Mouse (Mus musculus) hindbrain, embryonic 15.5 days (tissue): Measurements from ENCODE around the gene Ptprn2. TPM values are rescaled to one million over a fixed set of nuclear protein-coding genes. Genes with fewer than 3 reads are reported as not detected.

ENCODE experiments used
- ATAC-seq: fragments of 200-750 bp; cut with Nextera tagmentation; 2 replicates; pipeline ENCODE4 v1.8.0; 2017; ENCODE audit warnings: low read depth, moderate number of reproducible peaks, moderate TSS enrichment; ENCODE audit not compliant: low FRiP score
- H3K27ac ChIP-seq: fragments of 300-500 bp; sonication (generic); replicated peaks from 2 replicates; pipeline ENCODE4 v1.5.1; 2015; ENCODE audit warnings: mild to moderate bottlenecking, inconsistent platforms
- H3K27me3 ChIP-seq: fragments of 300-500 bp; sonication (generic); 2 replicates; pipeline ENCODE4 v1.6.1; 2015; ENCODE audit warnings: control low read depth, inconsistent platforms
- H3K36me3 ChIP-seq: fragments of 300-500 bp; sonication (generic); 2 replicates; pipeline ENCODE4 v1.6.1; 2015; ENCODE audit warnings: control low read depth, inconsistent platforms
- H3K4me1 ChIP-seq: fragments of 300-500 bp; sonication (generic); replicated peaks from 2 replicates; pipeline ENCODE4 v1.6.1; 2015; ENCODE audit warnings: control low read depth, inconsistent platforms
- H3K4me2 ChIP-seq: fragments of 300-500 bp; sonication (generic); 2 replicates; pipeline ENCODE4 v1.6.1; 2015; ENCODE audit warnings: moderate library complexity, mild to moderate bottlenecking, inconsistent platforms
- H3K4me3 ChIP-seq: fragments of 300-500 bp; sonication (generic); 2 replicates; pipeline ENCODE4 v1.5.1; 2015; ENCODE audit warnings: mild to moderate bottlenecking, inconsistent platforms
- H3K9ac ChIP-seq: fragments of 300-500 bp; sonication (generic); 2 replicates; pipeline ENCODE4 v1.6.1; 2015; ENCODE audit warnings: inconsistent platforms
- H3K9me3 ChIP-seq: fragments of 300-500 bp; sonication (generic); 2 replicates; pipeline ENCODE4 v1.6.1; 2016; ENCODE audit warnings: control low read depth, inconsistent platforms
- WGBS: fragments of 180-500 bp; shearing (Covaris S2); methylation state at CpG from one replicate; pipeline ENCODE4 v1.1.7; 2015; 5-methylcytosine and 5-hydroxymethylcytosine counted together
- polyA plus RNA-seq: library from polyadenylated mRNA; unstranded; fragments of >200 nt; fragmentation: Nextera tagmentation; extraction: Ambion mirVana; gene quantifications from 2 replicates; pipeline ENCODE4 v1.2.1, GENCODE M21; 2015

Gene Ptprn2
- polyA plus RNA-seq, 1 experiment from 2014 or later: 14.7 TPM

- Histone ChIP-seq H3K27ac (peak overlapping the region; percentile 43), H3K36me3 (no peaks in the 10 kb centered on the region), H3K9ac (no peak overlapping the region), H3K9me3 (no peaks in the 10 kb centered on the region), H3K4me3 (no peak overlapping the region), H3K27me3 (0 out of 2 replicates have a peak, but pooled peaks cover 1% of the 10 kb centered on the region), H3K4me2 (no peak overlapping the region), H3K4me1 (peaks cover 15% of the 10 kb centered on the region)
- WGBS: 36% methylated on average over 5 of the region's 5 CpGs
- ATAC-seq: no peak
These were observed 441.6 kb downstream of the Ptprn2 start for GRCm38 (mm10) chr12:116927115-116927514.

DNA sequence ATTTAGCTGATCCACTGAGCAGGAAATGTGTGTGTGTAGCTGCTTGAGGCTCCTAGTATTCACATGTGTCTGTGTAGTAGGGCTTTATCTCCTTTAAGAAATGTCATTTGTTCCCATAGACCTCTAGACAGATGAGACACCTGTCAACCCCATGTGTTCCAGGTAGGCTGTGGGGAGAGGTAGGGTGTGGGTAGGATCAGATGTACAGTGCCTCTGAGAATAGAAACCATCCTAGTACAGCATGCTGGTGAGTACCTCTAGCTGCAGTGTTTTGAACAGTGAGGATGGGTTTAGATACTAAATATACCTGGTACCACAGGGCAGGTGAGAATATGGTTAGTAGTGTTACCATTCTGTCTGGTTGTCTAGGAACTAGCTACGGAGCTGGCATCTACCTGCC, 442.0 kb downstream of the Ptprn2 start:
- H3K9ac ChIP-seq: no peak overlapping the region
- peak; percentile 49; the same call in 1 of the 2 replicates for ATAC-seq
- H3K4me3 ChIP-seq: no peak overlapping the region
- no peaks in the 10 kb centered on the region for H3K36me3 ChIP-seq
- no peak overlapping the region for H3K4me2 ChIP-seq
- no peaks in the 10 kb centered on the region for H3K9me3 ChIP-seq
- H3K27me3 ChIP-seq: 0 out of 2 replicates have a peak, but pooled peaks cover 3% of the 10 kb centered on the region
- H3K4me1 ChIP-seq: peaks cover 15% of the 10 kb centered on the region
- WGBS: 90% methylated on average over 1 of the region's 1 CpGs
- H3K27ac ChIP-seq: peak overlapping the region; percentile 43

- H3K4me1 ChIP-seq: peaks cover 22% of the 10 kb centered on the region
- ATAC-seq: peak; percentile 89
- H3K9ac ChIP-seq: no peak overlapping the region
- H3K4me2 ChIP-seq: no peak overlapping the region
- no peaks in the 10 kb centered on the region for H3K27me3 ChIP-seq
- H3K36me3 ChIP-seq: no peaks in the 10 kb centered on the region
- no peaks in the 10 kb centered on the region for H3K9me3 ChIP-seq
- no peak overlapping the region for H3K4me3 ChIP-seq
- WGBS: 17% methylated on average over 3 of the region's 3 CpGs
- H3K27ac ChIP-seq: peak overlapping the region; percentile 64
These were observed 452.8 kb downstream of the Ptprn2 start for GRCm38 (mm10) chr12:116938158-116938854.

DNA sequence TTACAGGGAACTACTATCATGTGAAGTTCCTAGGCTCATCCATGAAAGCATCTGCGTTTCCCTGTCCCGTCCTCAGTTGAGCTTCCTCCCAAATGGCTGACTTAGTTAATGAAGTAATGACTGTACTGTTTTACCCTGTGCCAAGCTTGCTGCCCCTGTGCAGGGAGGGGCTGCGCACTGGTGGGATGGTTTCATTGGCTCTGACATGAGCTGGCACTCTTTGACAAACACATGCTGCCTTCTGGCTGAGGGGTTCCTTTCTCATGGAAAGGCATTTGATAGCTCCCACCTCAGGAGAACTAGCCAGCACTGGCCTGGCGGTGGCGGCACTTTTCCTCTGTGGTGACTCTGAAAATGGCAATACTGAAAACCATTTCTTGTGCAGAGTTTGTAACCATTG, 458.4 kb downstream of the Ptprn2 start:
- 77% methylated on average over 5 of the region's 5 CpGs for WGBS
- no peak overlapping the region for H3K4me3 ChIP-seq
- peak; percentile 61; the same call in 1 of the 2 replicates for ATAC-seq
- H3K4me1 ChIP-seq: peaks cover 6% of the 10 kb centered on the region
- no peak overlapping the region for H3K4me2 ChIP-seq
- H3K27me3 ChIP-seq: no peaks in the 10 kb centered on the region
- H3K27ac ChIP-seq: no peak overlapping the region
- no peak overlapping the region for H3K9ac ChIP-seq
- H3K9me3 ChIP-seq: no peaks in the 10 kb centered on the region
- no peaks in the 10 kb centered on the region for H3K36me3 ChIP-seq

DNA sequence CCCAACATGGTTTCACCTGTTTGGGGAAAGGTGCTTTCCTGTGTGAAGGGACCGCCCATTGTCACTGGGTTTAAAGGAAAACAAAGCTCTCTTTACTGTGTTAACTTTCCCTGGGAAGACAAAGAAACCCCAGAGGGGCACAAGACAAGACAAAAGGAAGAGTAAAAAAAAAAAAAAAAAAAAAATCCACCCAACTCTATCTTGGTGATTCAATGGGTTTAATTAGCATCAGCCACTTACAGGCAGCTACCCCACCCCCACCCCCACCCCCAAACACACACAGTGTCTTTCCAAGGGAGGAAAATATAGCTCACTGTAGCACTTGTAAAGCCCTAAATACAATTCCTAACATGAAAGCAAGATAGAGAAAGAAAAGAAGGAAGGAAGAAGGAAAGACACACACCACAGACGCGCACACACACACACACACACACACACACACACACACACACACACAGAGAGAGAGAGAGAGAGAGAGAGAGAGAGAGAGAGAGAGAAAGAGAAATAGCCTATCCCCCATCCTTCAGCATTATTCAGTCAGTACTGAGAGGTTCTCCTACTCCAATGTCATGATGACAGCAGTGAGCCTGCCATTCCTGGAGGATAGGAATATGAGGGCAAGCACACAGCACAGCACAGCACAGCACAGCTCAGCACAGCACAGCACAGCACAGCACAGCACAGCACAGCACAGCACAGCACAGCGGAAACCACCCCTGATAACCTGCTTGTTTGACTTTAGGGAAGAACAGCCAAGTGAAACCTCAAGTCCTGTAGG, 462.8 kb downstream of the Ptprn2 start:
- H3K4me2 ChIP-seq: no peak overlapping the region
- no peak overlapping the region for H3K9ac ChIP-seq
- H3K27me3 ChIP-seq: no peaks in the 10 kb centered on the region
- H3K4me1 ChIP-seq: no peaks in the 10 kb centered on the region; the same call in none of the 2 replicates
- ATAC-seq: no peak
- no peak overlapping the region for H3K4me3 ChIP-seq
- 67% methylated on average over 2 of the region's 4 CpGs for WGBS
- H3K9me3 ChIP-seq: no peaks in the 10 kb centered on the region
- no peak overlapping the region for H3K27ac ChIP-seq
- no peaks in the 10 kb centered on the region for H3K36me3 ChIP-seq

- ATAC-seq: no peak
- Histone ChIP-seq H3K27ac (no peak overlapping the region), H3K27me3 (no peaks in the 10 kb centered on the region), H3K4me1 (no peaks in the 10 kb centered on the region; the same call in none of the 2 replicates), H3K4me2 (no peak overlapping the region), H3K9me3 (no peaks in the 10 kb centered on the region), H3K4me3 (no peak overlapping the region), H3K36me3 (no peaks in the 10 kb centered on the region), H3K9ac (no peak overlapping the region)
- WGBS: 85% methylated on average over 3 of the region's 3 CpGs
These were observed 464.2 kb downstream of the Ptprn2 start for GRCm38 (mm10) chr12:116949726-116950125.

- Histone ChIP-seq H3K27me3 (no peaks in the 10 kb centered on the region), H3K36me3 (no peaks in the 10 kb centered on the region), H3K4me1 (no peaks in the 10 kb centered on the region; the same call in 1 of the 2 replicates), H3K27ac (peak overlapping the region; percentile 9; the same call in 1 of the 2 replicates), H3K9me3 (no peaks in the 10 kb centered on the region), H3K4me2 (no peak overlapping the region), H3K9ac (no peak overlapping the region), H3K4me3 (no peak overlapping the region)
- 56% methylated on average over 13 of the region's 13 CpGs for WGBS
- peak; percentile 57; the same call in 1 of the 2 replicates for ATAC-seq
These were observed 467.1 kb downstream of the Ptprn2 start for GRCm38 (mm10) chr12:116952452-116953205.

DNA sequence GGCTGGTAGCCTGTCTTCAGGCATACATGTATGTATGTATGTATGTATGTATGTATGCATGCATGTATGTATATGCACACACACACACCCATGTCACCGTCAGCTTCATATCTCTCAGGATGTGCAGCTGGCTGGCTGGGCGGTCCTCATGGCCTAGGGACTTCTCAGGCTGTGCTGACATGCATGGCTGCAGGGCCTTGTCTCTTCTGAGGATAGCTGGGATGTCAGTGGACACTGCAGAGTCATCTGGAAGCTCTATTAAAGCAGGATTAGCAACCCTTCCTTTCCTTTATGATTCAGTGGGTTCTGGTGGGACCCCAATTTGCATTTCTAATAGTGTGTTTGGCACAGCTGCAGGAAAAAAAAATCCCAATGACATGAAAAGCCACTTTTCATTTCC, 473.6 kb downstream of the Ptprn2 start:
- H3K27me3 ChIP-seq: no peaks in the 10 kb centered on the region
- peaks cover 7% of the 10 kb centered on the region for H3K4me1 ChIP-seq
- WGBS: 62% methylated on average over 2 of the region's 2 CpGs
- H3K4me2 ChIP-seq: no peak overlapping the region
- no peak overlapping the region for H3K27ac ChIP-seq
- H3K9ac ChIP-seq: no peak overlapping the region
- ATAC-seq: no peak
- H3K36me3 ChIP-seq: no peaks in the 10 kb centered on the region
- no peak overlapping the region for H3K4me3 ChIP-seq
- no peaks in the 10 kb centered on the region for H3K9me3 ChIP-seq

- no peaks in the 10 kb centered on the region for H3K9me3 ChIP-seq
- H3K27ac ChIP-seq: no peak overlapping the region
- no peak overlapping the region for H3K9ac ChIP-seq
- WGBS: 87% methylated on average over 1 of the region's 1 CpGs
- H3K4me1 ChIP-seq: peaks cover 27% of the 10 kb centered on the region
- ATAC-seq: no peak
- H3K27me3 ChIP-seq: no peaks in the 10 kb centered on the region
- no peak overlapping the region for H3K4me2 ChIP-seq
- no peaks in the 10 kb centered on the region for H3K36me3 ChIP-seq
- no peak overlapping the region for H3K4me3 ChIP-seq
These were observed 478.4 kb downstream of the Ptprn2 start for GRCm38 (mm10) chr12:116963906-116964305.

GRCm38 (mm10) chr12:116968215-116968939, 482.9 kb downstream of the Ptprn2 start:
- Histone ChIP-seq H3K27me3 (no peaks in the 10 kb centered on the region), H3K9me3 (no peaks in the 10 kb centered on the region), H3K4me2 (no peak overlapping the region), H3K4me3 (no peak overlapping the region), H3K36me3 (no peaks in the 10 kb centered on the region), H3K4me1 (peaks cover 31% of the 10 kb centered on the region), H3K9ac (no peak overlapping the region), H3K27ac (peak overlapping the region; percentile 61)
- WGBS: 45% methylated on average over 8 of the region's 8 CpGs
- peak; percentile 55; the same call in 1 of the 2 replicates for ATAC-seq

DNA sequence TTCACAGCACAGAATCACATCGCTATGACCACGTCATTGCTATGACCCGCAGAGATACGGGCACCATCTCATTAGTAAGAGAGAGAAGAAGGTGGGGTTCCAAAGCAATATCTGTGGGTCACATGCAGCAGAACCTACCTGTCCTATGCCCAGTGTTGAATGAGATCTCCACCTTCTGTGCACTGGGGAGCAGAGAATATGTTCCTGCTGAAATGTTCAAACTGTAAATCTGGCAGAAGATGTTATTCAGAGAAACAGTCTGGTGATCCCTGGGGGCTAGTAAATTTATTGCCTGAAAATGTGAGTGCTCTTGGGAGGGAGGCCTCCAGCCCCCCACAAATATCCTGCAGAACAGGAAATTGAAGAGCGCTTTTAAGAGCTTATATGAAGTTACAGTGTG, 490.0 kb downstream of the Ptprn2 start:
- no peaks in the 10 kb centered on the region for H3K9me3 ChIP-seq
- H3K27me3 ChIP-seq: no peaks in the 10 kb centered on the region
- H3K9ac ChIP-seq: no peak overlapping the region
- no peak overlapping the region for H3K4me3 ChIP-seq
- no peaks in the 10 kb centered on the region for H3K36me3 ChIP-seq
- no peak for ATAC-seq
- H3K4me1 ChIP-seq: no peaks in the 10 kb centered on the region; the same call in none of the 2 replicates
- no peak overlapping the region for H3K4me2 ChIP-seq
- WGBS: 81% methylated on average over 5 of the region's 5 CpGs
- no peak overlapping the region for H3K27ac ChIP-seq
